Mouse (Mus musculus): Measurements from ENCODE around the gene Cnnm3.
A peak's percentile ranks its signal among the peaks of the same experiment; 100 is the strongest.

Gene Cnnm3

GRCm38 (mm10) chr1:36556553-36557456, 45.1 kb downstream of the Cnnm3 start:
- peak; percentile 79 to 87 for DNase-seq (ENCODE audit: low spot score in 2 of 2)

GRCm38 (mm10) chr1:36557457-36558011, 45.9 kb downstream of the Cnnm3 start:
- peak; percentile 42 to 58 for DNase-seq (ENCODE audit: low spot score in 2 of 2)

DNA sequence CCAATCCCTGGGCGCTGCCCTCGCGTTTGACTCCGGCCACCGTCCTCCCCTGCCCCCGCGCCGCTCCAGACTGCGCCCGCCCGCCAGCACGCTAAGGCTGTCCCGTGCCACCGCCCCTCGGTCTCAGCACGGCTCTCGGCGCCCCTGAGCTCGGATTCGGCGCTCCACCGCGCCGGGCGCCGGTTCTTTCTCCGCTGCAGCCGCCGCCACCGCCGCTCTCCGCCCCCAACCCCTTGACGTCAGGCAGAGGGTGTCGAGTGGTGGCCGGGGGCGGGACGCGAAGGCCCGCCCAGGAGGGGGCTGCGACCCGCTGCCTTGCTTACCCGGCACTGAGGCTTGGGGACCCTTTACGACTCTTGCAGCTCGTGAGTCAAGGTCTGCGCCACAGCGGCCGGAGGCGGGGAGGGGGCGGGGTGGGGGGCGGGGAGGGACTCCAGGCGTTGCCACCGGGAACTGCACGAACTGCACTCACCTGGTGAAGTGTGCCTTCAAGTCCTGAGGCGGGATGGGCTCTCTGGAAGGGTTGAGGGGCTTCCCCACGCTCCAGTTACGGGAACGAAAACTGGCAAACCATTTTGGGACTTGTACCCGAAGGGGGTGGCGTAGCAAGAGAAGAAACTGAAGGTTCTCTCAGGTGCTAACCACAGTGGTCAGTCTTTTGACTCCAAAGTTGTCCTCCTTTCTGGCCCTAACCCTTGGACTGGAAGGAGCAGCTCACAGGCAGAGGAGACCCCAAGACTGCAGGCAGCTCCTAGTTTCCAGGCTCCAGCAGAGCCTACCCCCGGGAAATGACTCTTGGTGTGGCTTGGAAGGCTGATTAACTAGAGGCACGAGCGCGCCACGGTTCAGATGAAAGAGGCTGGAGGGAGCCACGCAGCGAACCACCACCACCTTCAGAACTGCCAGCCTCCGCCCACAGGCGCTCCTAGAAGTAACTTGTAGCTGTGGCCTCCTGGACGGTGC, 46.6 kb downstream of the Cnnm3 start, which contains the start of gene Sema4c:
Sema4c (minus strand) TSS at position 319 of the 963 bp plus-strand sequence.
- peak; percentile 53 to 66 for DNase-seq (ENCODE audit: low spot score in 2 of 2)

GRCm38 (mm10) chr1:36559256-36559655, 47.6 kb downstream of the Cnnm3 start:
- no peak for DNase-seq (ENCODE audit: low spot score in 2 of 2)

- no peak for DNase-seq (ENCODE audit: low spot score in 2 of 2)
Measured at GRCm38 (mm10) chr1:36559888-36560287, 48.2 kb downstream of the Cnnm3 start.

GRCm38 (mm10) chr1:36560903-36561302, 49.2 kb downstream of the Cnnm3 start:
- no peak for DNase-seq (ENCODE audit: low spot score in 2 of 2)

DNA sequence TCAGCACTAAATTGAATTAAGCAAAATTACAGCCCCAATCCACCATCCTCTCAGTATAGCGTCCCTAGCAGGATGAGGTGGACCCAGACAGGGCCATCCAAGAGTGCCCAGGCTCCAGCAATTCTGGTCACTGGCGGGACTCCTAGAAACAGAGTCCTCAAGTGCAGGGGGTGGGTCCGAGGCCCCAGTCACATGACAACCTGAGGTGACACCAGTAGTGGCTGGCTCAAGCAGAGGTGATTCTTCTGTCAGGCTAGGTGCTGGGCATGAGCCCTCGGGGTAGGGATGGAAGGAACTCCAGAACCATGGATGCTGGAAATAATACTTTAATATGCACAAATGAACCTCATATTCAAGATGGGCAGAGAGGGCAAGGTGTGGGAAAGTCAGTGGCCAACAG, 50.7 kb downstream of the Cnnm3 start:
- no peak for DNase-seq (ENCODE audit: low spot score in 2 of 2)

- DNase-seq (ENCODE audit: low spot score in 2 of 2) = no peak
Measured at GRCm38 (mm10) chr1:36563197-36563596, 51.5 kb downstream of the Cnnm3 start.

GRCm38 (mm10) chr1:36563632-36564031, 52.0 kb downstream of the Cnnm3 start:
- no peak for DNase-seq (ENCODE audit: low spot score in 2 of 2)

GRCm38 (mm10) chr1:36564101-36564500, 52.4 kb downstream of the Cnnm3 start:
- no peak for DNase-seq (ENCODE audit: low spot score in 2 of 2)

DNA sequence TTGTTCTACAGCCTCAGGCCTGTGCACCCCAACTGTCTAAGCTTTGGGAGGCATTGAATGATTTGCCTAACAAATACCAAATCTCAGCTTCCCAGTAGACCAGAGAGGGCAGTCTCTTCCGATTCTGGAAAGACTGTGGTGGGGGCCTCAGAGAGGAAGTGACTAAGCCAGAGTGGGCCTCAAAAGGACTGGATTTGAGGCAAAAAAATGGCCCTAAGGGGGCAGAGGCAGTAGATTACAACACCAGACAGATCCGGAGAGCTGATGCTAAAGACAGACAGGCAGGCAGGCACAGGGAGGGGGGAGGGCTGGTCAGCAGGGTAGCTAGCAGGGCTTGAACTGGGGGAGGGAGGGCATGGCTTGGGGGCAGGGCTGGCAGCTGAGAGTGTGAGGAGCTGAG, 54.8 kb downstream of the Cnnm3 start:
- no peak for DNase-seq (ENCODE audit: low spot score in 2 of 2)

- DNase-seq (ENCODE audit: low spot score in 2 of 2) = no peak
Measured at GRCm38 (mm10) chr1:36567818-36568603, 56.3 kb downstream of the Cnnm3 start.

DNA sequence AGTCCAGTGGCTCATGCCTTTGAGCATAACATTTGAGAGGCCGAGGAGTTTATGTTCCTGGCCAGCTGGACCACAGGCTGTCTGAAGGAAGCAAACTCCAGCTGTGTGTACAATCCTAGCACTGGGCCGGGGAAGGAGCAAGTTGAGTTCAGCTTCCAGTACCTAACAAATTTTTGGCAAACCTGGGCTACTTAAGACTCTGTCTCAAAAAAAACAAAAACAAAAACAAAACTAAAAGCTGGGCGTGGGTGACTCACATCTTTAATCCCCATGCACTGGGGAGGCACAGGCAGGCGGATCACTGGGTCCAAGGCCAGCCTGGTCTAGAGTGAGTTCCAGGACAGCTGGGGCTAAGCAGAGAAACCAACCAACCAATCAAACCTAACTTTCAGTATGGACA, 57.1 kb downstream of the Cnnm3 start:
- DNase-seq (ENCODE audit: low spot score in 2 of 2) = no peak

DNA sequence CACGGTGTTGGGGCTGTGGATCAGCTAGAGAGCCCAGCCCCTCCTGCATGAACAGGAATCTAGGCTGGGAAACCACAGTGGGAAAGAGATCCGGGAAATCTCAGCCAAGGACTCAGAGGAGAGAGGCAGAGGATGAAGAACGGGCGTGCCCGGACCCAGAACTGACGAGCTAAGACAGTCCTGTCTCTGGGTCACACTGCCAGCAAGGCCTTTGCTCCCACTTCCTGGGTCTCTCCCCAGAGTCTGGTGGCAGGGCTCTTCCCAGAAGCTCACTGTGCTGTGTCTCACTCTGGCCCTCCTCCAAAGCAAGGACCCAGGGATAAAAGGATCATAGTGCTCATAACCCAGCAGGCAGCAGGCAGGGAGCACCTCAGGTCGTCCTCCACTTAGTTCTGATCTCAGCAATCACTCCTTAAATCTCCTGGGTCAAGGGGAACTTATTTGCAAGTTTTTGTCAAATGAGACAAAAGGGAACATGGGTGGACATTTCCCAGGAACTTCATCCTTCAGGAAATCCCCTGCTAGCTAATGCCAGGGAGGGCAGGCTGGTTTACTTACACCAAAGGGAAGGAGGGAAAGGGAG, 58.1 kb downstream of the Cnnm3 start:
- no peak for DNase-seq (ENCODE audit: low spot score in 2 of 2)

DNA sequence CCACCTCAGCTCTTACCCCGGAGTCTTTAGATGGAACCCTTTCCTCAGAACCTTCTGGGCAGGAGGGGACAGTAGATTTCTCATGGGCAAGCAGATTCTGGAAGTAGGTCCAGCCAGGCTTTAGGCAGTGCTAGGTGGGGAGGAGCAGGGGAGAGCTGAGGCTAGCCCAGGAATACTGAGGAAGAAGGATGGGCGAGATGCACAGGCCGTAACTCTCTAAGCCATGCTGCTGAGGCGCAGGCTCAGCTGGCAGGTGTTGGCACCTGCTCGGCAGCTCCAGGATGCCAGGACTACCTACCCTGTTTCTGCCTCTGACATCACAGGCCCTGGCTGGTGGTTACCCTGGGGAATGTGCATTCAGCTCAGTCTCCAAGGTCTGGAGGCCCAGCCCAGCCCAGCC, 58.7 kb downstream of the Cnnm3 start:
- DNase-seq (ENCODE audit: low spot score in 2 of 2) = no peak

DNA sequence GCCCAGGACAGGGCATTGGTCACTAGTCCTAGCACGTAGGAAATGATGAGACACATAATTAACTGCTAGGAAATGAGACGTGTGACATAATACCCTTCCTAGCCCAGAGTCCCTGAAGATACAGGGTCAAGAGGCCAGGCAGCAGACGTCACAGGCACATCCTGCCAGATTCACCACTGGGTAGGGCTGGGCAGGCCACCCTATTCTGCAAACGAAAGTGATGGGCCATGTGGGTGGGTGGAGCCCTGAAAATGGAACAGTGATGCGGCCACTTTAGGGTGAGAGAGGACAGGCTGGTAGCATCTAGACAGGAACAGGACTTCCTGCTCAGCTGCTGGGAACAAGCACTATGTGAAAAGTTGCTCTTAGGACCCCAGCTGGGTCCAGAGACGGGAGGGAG, 60.0 kb downstream of the Cnnm3 start:
- no peak for DNase-seq (ENCODE audit: low spot score in 2 of 2)

DNA sequence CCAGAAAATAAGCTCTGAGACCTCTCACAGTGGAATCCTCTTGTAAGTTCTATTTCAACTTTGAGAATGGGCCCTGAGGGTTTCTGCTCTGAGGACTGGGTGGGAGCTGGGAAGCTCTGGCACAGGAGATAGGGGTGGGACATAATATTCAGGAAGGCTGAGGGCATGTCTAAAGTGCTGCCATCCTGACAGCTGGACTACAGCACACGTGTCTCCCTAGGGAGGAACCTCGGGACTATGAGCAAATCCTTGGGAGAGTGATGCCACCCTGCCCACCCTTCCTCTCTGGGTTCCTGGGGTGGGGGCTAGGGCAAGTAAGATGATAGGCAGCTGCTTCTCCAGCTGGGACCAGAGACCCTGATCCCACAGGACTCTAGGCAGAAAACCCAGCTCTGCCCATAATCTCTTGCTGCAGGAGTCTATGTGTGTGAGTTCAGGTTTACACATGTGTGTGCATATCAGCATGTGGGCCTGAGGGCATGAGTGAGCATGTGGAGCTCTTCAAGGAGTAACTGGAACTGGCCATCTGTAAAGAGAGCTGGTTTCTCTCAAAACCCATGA, 60.6 kb downstream of the Cnnm3 start:
- DNase-seq (ENCODE audit: low spot score in 2 of 2) = no peak

- no peak for DNase-seq (ENCODE audit: low spot score in 2 of 2)
Measured at GRCm38 (mm10) chr1:36572709-36573108, 61.0 kb downstream of the Cnnm3 start.

- DNase-seq (ENCODE audit: low spot score in 2 of 2) = no peak
Measured at GRCm38 (mm10) chr1:36573524-36573923, 61.9 kb downstream of the Cnnm3 start.

- DNase-seq (ENCODE audit: low spot score in 2 of 2) = no peak
Measured at GRCm38 (mm10) chr1:36574196-36574955, 62.7 kb downstream of the Cnnm3 start.

Data from right cerebral cortex, postnatal 36 days (tissue).